In the genomic region with DNA sequence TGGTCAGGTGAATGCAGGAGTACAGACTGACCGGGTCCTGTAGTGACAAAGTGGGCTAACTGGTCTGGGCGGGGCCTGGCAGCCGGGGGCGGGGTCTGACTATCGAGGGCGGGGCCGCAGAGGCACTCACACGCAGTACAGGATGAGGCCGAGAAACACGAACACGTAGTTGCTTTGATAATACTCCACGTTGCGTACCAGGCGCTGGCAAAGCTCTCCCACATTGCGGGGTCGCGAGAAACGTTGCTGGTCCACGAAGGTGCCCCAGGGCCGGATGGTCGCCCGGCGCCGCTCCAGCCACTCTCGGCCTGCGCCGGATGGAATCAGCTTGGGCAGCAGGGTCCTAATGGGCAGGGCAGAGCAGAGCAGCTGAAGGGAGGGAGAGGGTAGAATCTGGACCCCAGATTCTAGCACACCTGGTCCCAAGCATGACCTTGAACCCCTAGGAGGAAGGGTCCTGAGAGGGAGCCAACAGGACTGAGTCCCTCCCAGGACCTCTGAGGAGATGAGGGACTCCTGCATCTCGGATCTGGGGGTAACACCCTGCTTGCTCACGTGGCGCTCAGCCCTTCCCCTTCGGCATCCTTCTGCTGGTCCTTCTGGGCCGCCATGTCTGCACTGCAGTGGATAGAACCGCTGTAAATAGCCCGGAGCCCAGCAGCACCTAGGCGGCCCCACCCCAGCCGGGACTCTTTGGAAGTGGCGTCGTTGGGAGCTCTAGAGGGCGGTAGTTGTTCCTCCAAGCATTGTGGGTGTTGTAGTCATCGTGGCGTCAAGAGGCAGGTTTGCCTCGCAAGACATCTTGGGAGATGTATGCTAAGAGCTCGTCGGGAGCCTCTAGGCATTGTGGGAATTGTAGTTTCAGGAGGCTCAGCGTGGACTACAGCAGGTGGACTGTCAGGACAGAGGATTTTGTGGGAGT, we compare ENCODE assay signal across 8 mouse cellular contexts. TPM values are rescaled to one million over a fixed set of nuclear protein-coding genes. Genes with fewer than 3 reads are reported as not detected.
DNase-seq lines count a peak whose midpoint lies in the region; ATAC-seq and TF ChIP-seq lines count a peak whose summit lies in the region.

Rabac1 (minus strand) TSS at position 783 of the 922 bp plus-strand sequence.

- peak within 1 kb of the TSS; percentile 80 for H3K9ac ChIP-seq in MEL (ENCODE audit: control insufficient read depth, low read depth, low read length, poor library complexity, severe bottlenecking)
- H3K9ac ChIP-seq in forebrain, postnatal 0 days, result peak within 1 kb of the TSS; percentile 87
- H3K9ac ChIP-seq in lung, embryonic 15.5 days, result peak within 1 kb of the TSS; percentile 66

- ATAC-seq in forebrain, postnatal 0 days, result peak; percentile 94
- peak; percentile 93 for ATAC-seq in lung, embryonic 15.5 days (ENCODE audit: borderline replicate concordance, extremely low read depth, low FRiP score, low TSS enrichment)

- no peak for TF ChIP-seq RAD21 in MEL (IDR thresholded peaks at IDR 0.05; ENCODE audit: low read depth, low read length)

- H3K4me3 ChIP-seq in MEL (ENCODE audit: control insufficient read depth in 1 of 2, insufficient read depth in 1 of 2, low read depth in 2 of 2, low read length in 2 of 2), result peak within 1 kb of the TSS; percentile 75 to 78
- peak within 1 kb of the TSS; percentile 84 for H3K4me3 ChIP-seq in cerebellum, adult 2 months (replicated peaks; ENCODE audit: insufficient read depth, low read depth, low read length)
- peak within 1 kb of the TSS; percentile 76 for H3K4me3 ChIP-seq in forebrain, postnatal 0 days (ENCODE audit: low read depth, low read length)
- peak within 1 kb of the TSS; percentile 65 for H3K4me3 ChIP-seq in lung, embryonic 15.5 days

- peaks cover 7 to 20% of the 10 kb centered on the region in 2 experiments for H3K4me1 ChIP-seq in MEL (ENCODE audit: control insufficient read depth in 1 of 2, insufficient read depth in 2 of 2, low read length in 2 of 2)
- peaks cover 37% of the 10 kb centered on the region for H3K4me1 ChIP-seq in cerebellum, adult 2 months (ENCODE audit: control insufficient read depth, insufficient read depth, low read length)
- H3K4me1 ChIP-seq in forebrain, postnatal 0 days (ENCODE audit: insufficient read depth), result 0 out of 2 replicates have a peak, but pooled peaks cover 4% of the 10 kb centered on the region
- peaks cover 5% of the 10 kb centered on the region for H3K4me1 ChIP-seq in lung, embryonic 15.5 days

- peak; percentile 97 for DNase-seq in MEL (ENCODE audit: low read depth, low spot score)
- DNase-seq in cerebellum, adult 2 months, result peak; percentile 91 to 97
- peak; percentile 94 for DNase-seq in forebrain, postnatal 0 days
- DNase-seq in heart, postnatal 4 days, result peak; percentile 89
- peak; percentile 93 to 96 for DNase-seq in layer of hippocampus, adult 8-10 months (ENCODE audit: low spot score in 2 of 2)
- DNase-seq in ovary, adult 18-20 months (ENCODE audit: low spot score), result peak; percentile 90
- peak; percentile 94 for DNase-seq in thymus, postnatal 0 days (ENCODE audit: low spot score)

- peak in 2 of 3 experiments; percentile 29 to 52; a peak in 3 of 6 replicates for TF ChIP-seq CTCF in MEL (IDR thresholded peaks at IDR 0.05 in 2 of 3, conservative IDR thresholded peaks at IDR 0.05 in 1 of 3; ENCODE audit: control insufficient read depth in 1 of 3, insufficient read depth in 1 of 3, low read depth in 2 of 3, low read length in 3 of 3, poor library complexity in 1 of 3, severe bottlenecking in 1 of 3)
- peak; percentile 17; the same call in 1 of the 2 replicates for TF ChIP-seq CTCF in cerebellum, adult 2 months (IDR thresholded peaks at IDR 0.05; ENCODE audit: borderline replicate concordance, insufficient read depth, low read depth, low read length)
- TF ChIP-seq CTCF in forebrain, postnatal 0 days (IDR thresholded peaks at IDR 0.05; ENCODE audit: low read depth), result peak; percentile 76

- H3K9me3 ChIP-seq in MEL (replicated peaks; ENCODE audit: insufficient read depth, low read length), result no peaks in the 10 kb centered on the region
- H3K9me3 ChIP-seq in forebrain, postnatal 0 days (ENCODE audit: low read length), result no peaks in the 10 kb centered on the region
- H3K9me3 ChIP-seq in lung, embryonic 15.5 days, result no peaks in the 10 kb centered on the region

- peaks cover 0 to 21% of the 10 kb centered on the region in 2 experiments; a peak in 2 of 4 replicates for H3K36me3 ChIP-seq in MEL (ENCODE audit: control insufficient read depth in 1 of 2, insufficient read depth in 2 of 2, low read length in 2 of 2)
- H3K36me3 ChIP-seq in forebrain, postnatal 0 days (ENCODE audit: insufficient read depth), result peaks cover 8% of the 10 kb centered on the region
- peaks cover 3% of the 10 kb centered on the region; the same call in 1 of the 2 replicates for H3K36me3 ChIP-seq in lung, embryonic 15.5 days

- peak within 1 kb of the TSS; percentile 86 for H3K4me2 ChIP-seq in forebrain, postnatal 0 days (ENCODE audit: low read depth)
- H3K4me2 ChIP-seq in lung, embryonic 15.5 days, result peak within 1 kb of the TSS; percentile 79

- TF ChIP-seq EP300 in MEL (IDR thresholded peaks at IDR 0.05; ENCODE audit: low read depth in 1 of 2, low read length in 2 of 2), result no peak

- H3K27ac ChIP-seq in MEL (ENCODE audit: control insufficient read depth, low read depth, low read length), result peak within 1 kb of the TSS; percentile 49
- peak within 1 kb of the TSS; percentile 78 for H3K27ac ChIP-seq in cerebellum, adult 2 months (ENCODE audit: insufficient read depth, low read length)
- H3K27ac ChIP-seq in forebrain, postnatal 0 days (ENCODE audit: low read depth, low read length), result peak within 1 kb of the TSS; percentile 87
- peak within 1 kb of the TSS; percentile 60 for H3K27ac ChIP-seq in lung, embryonic 15.5 days

- under 1% methylated on average over 45 of the region's 45 CpGs for WGBS in cerebellum, adult 2 months
- WGBS in forebrain, postnatal 0 days, result under 1% methylated on average over 45 of the region's 45 CpGs
- WGBS in lung, embryonic 15.5 days, result under 1% methylated on average over 45 of the region's 45 CpGs

- peaks cover 6% of the 10 kb centered on the region; the same call in 1 of the 2 replicates for H3K79me2 ChIP-seq in MEL (ENCODE audit: control insufficient read depth, insufficient read depth, low read length, poor library complexity)

- no peaks in the 10 kb centered on the region for H3K27me3 ChIP-seq in MEL (ENCODE audit: control insufficient read depth in 1 of 2, insufficient read depth in 2 of 2, low read length in 2 of 2)
- no peaks in the 10 kb centered on the region for H3K27me3 ChIP-seq in cerebellum, adult 2 months (ENCODE audit: control insufficient read depth, insufficient read depth, low read length)
- no peaks in the 10 kb centered on the region for H3K27me3 ChIP-seq in forebrain, postnatal 0 days (ENCODE audit: insufficient read depth, low read length)
- no peaks in the 10 kb centered on the region for H3K27me3 ChIP-seq in lung, embryonic 15.5 days

- TF ChIP-seq POLR2A in MEL (IDR thresholded peaks at IDR 0.05; ENCODE audit: control insufficient read depth in 1 of 2, insufficient read depth in 1 of 2, low read depth in 1 of 2, low read length in 2 of 2, poor library complexity in 1 of 2), result peak in 1 of 2 experiments; percentile 77; a peak in 3 of 4 replicates
- TF ChIP-seq POLR2A in cerebellum, adult 2 months (IDR thresholded peaks at IDR 0.05; ENCODE audit: borderline replicate concordance, insufficient read depth, low read length), result peak; percentile 92

TF ChIP-seq in MEL, 35 proteins besides CTCF, POLR2A, EP300 and RAD21 (continues in another document):
- TF ChIP-seq TCF12 (IDR thresholded peaks at IDR 0.05; ENCODE audit: low read depth, low read length), result peak; percentile 55
- TF ChIP-seq MXI1 (IDR thresholded peaks at IDR 0.05; ENCODE audit: low read depth, low read length), result peak; percentile 77
- no peak for TF ChIP-seq ZC3H11A (IDR thresholded peaks at IDR 0.05; ENCODE audit: low read depth, low read length)
- peak; percentile 69 for TF ChIP-seq NELFE (IDR thresholded peaks at IDR 0.05; ENCODE audit: low read depth, low read length)
- TF ChIP-seq MYB (IDR thresholded peaks at IDR 0.05; ENCODE audit: low read depth, low read length), result no peak
- TF ChIP-seq POLR2AphosphoS2 (IDR thresholded peaks at IDR 0.05; ENCODE audit: low read length), result peak; percentile 81
- TF ChIP-seq MEF2A (IDR thresholded peaks at IDR 0.05; ENCODE audit: extremely low read depth, insufficient replicate concordance, low read depth, low read length, poor library complexity, severe bottlenecking), result no peak
- TF ChIP-seq TAL1 (IDR thresholded peaks at IDR 0.05; ENCODE audit: low read length), result no peak
- peak; percentile 96 for TF ChIP-seq SIN3A (IDR thresholded peaks at IDR 0.05; ENCODE audit: low read length)
- TF ChIP-seq UBTF (IDR thresholded peaks at IDR 0.05; ENCODE audit: borderline replicate concordance, insufficient read depth, low read depth, low read length), result no peak
- TF ChIP-seq MYC (IDR thresholded peaks at IDR 0.05; ENCODE audit: low read depth, low read length), result peak; percentile 81
- TF ChIP-seq ZMIZ1 (IDR thresholded peaks at IDR 0.05; ENCODE audit: low read depth, low read length), result 0 out of 2 replicates have a peak, but pooled peaks have one; percentile 30
- TF ChIP-seq ELF1 (IDR thresholded peaks at IDR 0.05; ENCODE audit: low read depth, low read length), result peak; percentile 89
- TF ChIP-seq SMC3 (IDR thresholded peaks at IDR 0.05; ENCODE audit: low read depth, low read length), result no peak
- TF ChIP-seq KAT2A (conservative IDR thresholded peaks at IDR 0.05; ENCODE audit: low read depth, low read length), result peak; percentile 99
- TF ChIP-seq HCFC1 (IDR thresholded peaks at IDR 0.05; ENCODE audit: low read depth, low read length), result peak; percentile 100
- TF ChIP-seq MAX (IDR thresholded peaks at IDR 0.05; ENCODE audit: low read length), result peak; percentile 66; the same call in 1 of the 2 replicates
- TF ChIP-seq GATA1 (IDR thresholded peaks at IDR 0.05; ENCODE audit: low read depth, low read length), result no peak
- no peak for TF ChIP-seq CHD1 (IDR thresholded peaks at IDR 0.05; ENCODE audit: low read depth, low read length)
- TF ChIP-seq TBP (IDR thresholded peaks at IDR 0.05; ENCODE audit: low read depth, low read length), result peak; percentile 75

RNA-seq across cellular contexts. Expression of gene Rabac1, which starts in this region (rescaled TPM):
- 205 and 240 TPM in 2 replicates for total RNA-seq in MEL (2012; rRNA removed)
- 100 to 1,000 TPM in 1 of 2 experiments, not detected in 1; 223 TPM for polyA plus RNA-seq in MEL (2012; ENCODE audit: insufficient read depth in 1 of 2, insufficient read length in 2 of 2, low read depth in 1 of 2, low replicate concordance in 2 of 2, missing spikeins in 1 of 2)
- 637 and 648 TPM in 2 replicates for polyA plus RNA-seq in cerebellum, adult 2 months (2012; rRNA removed)
- total RNA-seq in forebrain, postnatal 0 days (2014; rRNA removed), result 359 and 362 TPM in 2 replicates
- polyA plus RNA-seq in forebrain, postnatal 0 days (2015; fragmentation: Nextera tagmentation; extraction: Ambion mirVana), result 393 and 448 TPM in 2 replicates
- total RNA-seq in heart, postnatal 4 days (2021), result 100 to 1,000 TPM; 212 to 234 TPM
- 100 to 1,000 TPM; 293 to 308 (median 300) TPM for total RNA-seq in layer of hippocampus, adult 8-10 months (2022)
- polyA plus RNA-seq in lung, embryonic 15.5 days (2015; fragmentation: Nextera tagmentation; extraction: Ambion mirVana), result 154 and 156 TPM in 2 replicates
- polyA plus RNA-seq in thymus, postnatal 0 days (2015; fragmentation: Nextera tagmentation; extraction: Ambion mirVana), result 220 and 236 TPM in 2 replicates

Comparison
In these comparisons a context has a peak if more than half of its experiments do, and no peak if none do; other contexts are left out.
1. Peak in every context shown above with its lines: DNase-seq, ATAC-seq, H3K4me3 ChIP-seq and H3K27ac ChIP-seq.
2. CTCF ChIP-seq: peak in every context shown above with its lines; median percentile 76 in forebrain, postnatal 0 days; 40 in MEL; 17 in cerebellum, adult 2 months.